Mouse (Mus musculus): ENCODE data around the gene Hist2h2ac. TPM values are rescaled to one million over a fixed set of nuclear protein-coding genes. Genes with fewer than 3 reads are reported as not detected.

Hist2h2ac gene
- total RNA-seq, 2 experiments from 2014 or later = 338 to 339 TPM

Other genes starting within 250 kb of the Hist2h2ac start
- 10 to 100 TPM; 39.9 to 68.8 TPM for gene Plekho1, start 224.9 kb downstream of the Hist2h2ac start, total RNA-seq (2023)
- 10 to 100 TPM; 16.1 to 22.9 TPM for gene Vps45, start 162.4 kb downstream of the Hist2h2ac start, total RNA-seq (2023)
- gene Otud7b, start 116.4 kb downstream of the Hist2h2ac start, total RNA-seq (2023) = 10 to 100 TPM; 14.0 to 20.9 TPM
- under 1 TPM in 1 of 2 experiments, not detected in 1; 0.49 TPM for gene Mtmr11, start 58.9 kb downstream of the Hist2h2ac start, total RNA-seq (2023)
- 10 to 100 TPM; 45.7 to 50.8 TPM for gene Sf3b4, start 48.5 kb downstream of the Hist2h2ac start, total RNA-seq (2023)
- gene Sv2a, start 39.7 kb downstream of the Hist2h2ac start, total RNA-seq (2023) = under 1 TPM; 0.07 to 0.64 TPM
- gene Bola1, start 1.2 kb downstream of the Hist2h2ac start, total RNA-seq (2023) = 1 to 10 TPM; 5.7 to 5.8 TPM
- 10 to 100 TPM; 17.4 to 21.4 TPM for gene Hist2h2ab, start 1.0 kb downstream of the Hist2h2ac start, total RNA-seq (2023)
- gene Hist2h2be, start 239 bp upstream of the Hist2h2ac start, total RNA-seq (2023) = 1 to 10 TPM; 2.6 to 3.5 TPM
- 100 to 1,000 TPM; 451 to 486 TPM for gene Hist2h3c2, start 18.2 kb upstream of the Hist2h2ac start, total RNA-seq (2023)
- gene Hist2h2aa2, start 19.4 kb upstream of the Hist2h2ac start, total RNA-seq (2023) = 1,000 to 10,000 TPM; 2,817 to 3,247 TPM
- 10 to 100 TPM in 1 of 2 experiments, 1 to 10 TPM in 1; 10.0 to 41.5 TPM for gene Hist2h2aa1, start 24.6 kb upstream of the Hist2h2ac start, total RNA-seq (2023)
- not detected for gene Hist2h3c1, start 25.8 kb upstream of the Hist2h2ac start, total RNA-seq (2023)
- gene Hist2h4, start 42.4 kb upstream of the Hist2h2ac start, total RNA-seq (2023) = 100 to 1,000 TPM; 249 to 250 TPM
- gene Hist2h3b, start 47.8 kb upstream of the Hist2h2ac start, total RNA-seq (2023) = 1,000 to 10,000 TPM; 2,116 to 2,242 TPM
- gene Hist2h2bb, start 48.9 kb upstream of the Hist2h2ac start, total RNA-seq (2023) = 1,000 to 10,000 TPM; 1,687 to 1,847 TPM
- 1 to 10 TPM; 1.9 to 3.0 TPM for gene Fcgr1, start 73.1 kb upstream of the Hist2h2ac start, total RNA-seq (2023)
- gene BC107364, start 231.4 kb upstream of the Hist2h2ac start, total RNA-seq (2023) = not detected